Mouse (Mus musculus) heart, postnatal 0 days (tissue): ENCODE measurements at regions not wholly inside any gene's neighbourhood (a gene's known extent, or its start where the extent isn't known, plus 50 kb on each side); places are given as distances from the start of the nearest gene placed in this dataset.

Experiments
- CTCF ChIP-seq: IDR thresholded peaks from 2 replicates; pipeline ENCODE4 v1.5.1; 2016; ENCODE audit warnings: antibody characterized with exemption, control low read depth, low read depth
- EP300 ChIP-seq: IDR thresholded peaks from 2 replicates; pipeline ENCODE4 v1.6.1; 2016; ENCODE audit warnings: antibody characterized with exemption, low read depth

GRCm38 (mm10) chr3:69922792-69923418, 63.2 kb upstream of the Sptssb start:
- no peak for TF ChIP-seq EP300
- TF ChIP-seq CTCF = no peak
